Mouse (Mus musculus): ENCODE data around the gene Clmn. TPM values are rescaled to one million over a fixed set of nuclear protein-coding genes. Genes with fewer than 3 reads are reported as not detected.
A peak's percentile ranks its signal among the peaks of the same experiment; 100 is the strongest.
"Not testable (repeated sequence)": the region's sequence is repeated elsewhere in the genome, so short reads cannot be mapped to it uniquely, and the experiment has no call there.

Gene Clmn
- polyA plus RNA-seq, 1 experiment from 2014 or later: 1.5 TPM

- H3K4me2 ChIP-seq: no peak overlapping the region
- H3K9me3 ChIP-seq (ENCODE audit: control insufficient read depth, low read length): no peaks in the 10 kb centered on the region
- H3K27ac ChIP-seq (ENCODE audit: low read depth, low read length): no peak overlapping the region
- DNase-seq (ENCODE audit: low spot score): no peak
- 0 out of 2 replicates have a peak, but pooled peaks cover 2% of the 10 kb centered on the region for H3K4me1 ChIP-seq (replicated peaks; ENCODE audit: control insufficient read depth, insufficient read depth, low read length)
- H3K4me3 ChIP-seq (ENCODE audit: low read depth, low read length): no peak overlapping the region
- WGBS: 79% methylated on average over 17 of the region's 17 CpGs
- no peak for ATAC-seq (replicated peaks; ENCODE audit: low FRiP score)
- H3K36me3 ChIP-seq (ENCODE audit: control insufficient read depth, insufficient read depth, low read length): no peaks in the 10 kb centered on the region
- no peaks in the 10 kb centered on the region for H3K27me3 ChIP-seq (replicated peaks; ENCODE audit: control insufficient read depth, insufficient read depth, low read length)
- no peak overlapping the region for H3K9ac ChIP-seq (ENCODE audit: low read depth, low read length)
Measured at GRCm38 (mm10) chr12:104830666-104831435, 34.0 kb downstream of the Clmn start.

- Histone ChIP-seq H3K27ac (ENCODE audit: low read depth, low read length) (no peak overlapping the region), H3K9me3 (ENCODE audit: control insufficient read depth, low read length) (no peaks in the 10 kb centered on the region), H3K9ac (ENCODE audit: low read depth, low read length) (no peak overlapping the region), H3K27me3 (replicated peaks; ENCODE audit: control insufficient read depth, insufficient read depth, low read length) (no peaks in the 10 kb centered on the region), H3K4me1 (replicated peaks; ENCODE audit: control insufficient read depth, insufficient read depth, low read length) (peaks cover 6% of the 10 kb centered on the region), H3K4me3 (ENCODE audit: low read depth, low read length) (no peak overlapping the region), H3K36me3 (ENCODE audit: control insufficient read depth, insufficient read depth, low read length) (no peaks in the 10 kb centered on the region), H3K4me2 (no peak overlapping the region)
- 77% methylated on average over 7 of the region's 7 CpGs for WGBS
- DNase-seq (ENCODE audit: low spot score) (no peak), ATAC-seq (replicated peaks; ENCODE audit: low FRiP score) (0 out of 2 replicates have a peak, but pooled peaks have one; percentile 12)
Measured at GRCm38 (mm10) chr12:104830283-104830639, 34.6 kb downstream of the Clmn start.

- Histone ChIP-seq H3K9ac (ENCODE audit: low read depth, low read length) (no peak overlapping the region), H3K27ac (ENCODE audit: low read depth, low read length) (no peak overlapping the region), H3K36me3 (ENCODE audit: control insufficient read depth, insufficient read depth, low read length) (no peaks in the 10 kb centered on the region), H3K4me1 (replicated peaks; ENCODE audit: control insufficient read depth, insufficient read depth, low read length) (peaks cover 10% of the 10 kb centered on the region), H3K4me2 (no peak overlapping the region), H3K9me3 (ENCODE audit: control insufficient read depth, low read length) (no peaks in the 10 kb centered on the region), H3K27me3 (replicated peaks; ENCODE audit: control insufficient read depth, insufficient read depth, low read length) (no peaks in the 10 kb centered on the region), H3K4me3 (ENCODE audit: low read depth, low read length) (no peak overlapping the region)
- no peak for DNase-seq (ENCODE audit: low spot score)
- 39% methylated on average over 6 of the region's 6 CpGs for WGBS
- ATAC-seq (replicated peaks; ENCODE audit: low FRiP score): no peak; the same call in 1 of the 2 replicates
Measured at GRCm38 (mm10) chr12:104829596-104830282, 35.1 kb downstream of the Clmn start.

- not testable (repeated sequence) for H3K36me3 ChIP-seq (ENCODE audit: control insufficient read depth, insufficient read depth, low read length); H3K9ac ChIP-seq (ENCODE audit: low read depth, low read length); H3K4me2 ChIP-seq; ATAC-seq (replicated peaks; ENCODE audit: low FRiP score); H3K4me3 ChIP-seq (ENCODE audit: low read depth, low read length); DNase-seq (ENCODE audit: low spot score); H3K9me3 ChIP-seq (ENCODE audit: control insufficient read depth, low read length); H3K27me3 ChIP-seq (replicated peaks; ENCODE audit: control insufficient read depth, insufficient read depth, low read length); H3K27ac ChIP-seq (ENCODE audit: low read depth, low read length)
- WGBS: 87% methylated on average over 4 of the region's 4 CpGs
- H3K4me1 ChIP-seq (replicated peaks; ENCODE audit: control insufficient read depth, insufficient read depth, low read length): peaks cover 15% of the 10 kb centered on the region
Measured at GRCm38 (mm10) chr12:104828986-104829385, 35.9 kb downstream of the Clmn start.

- no peak overlapping the region for H3K9ac ChIP-seq (ENCODE audit: low read depth, low read length)
- peaks cover 18% of the 10 kb centered on the region for H3K4me1 ChIP-seq (replicated peaks; ENCODE audit: control insufficient read depth, insufficient read depth, low read length)
- DNase-seq (ENCODE audit: low spot score) (no peak), ATAC-seq (replicated peaks; ENCODE audit: low FRiP score) (no peak)
- H3K9me3 ChIP-seq (ENCODE audit: control insufficient read depth, low read length): no peaks in the 10 kb centered on the region
- H3K27me3 ChIP-seq (replicated peaks; ENCODE audit: control insufficient read depth, insufficient read depth, low read length): no peaks in the 10 kb centered on the region
- H3K27ac ChIP-seq (ENCODE audit: low read depth, low read length): no peak overlapping the region
- 80% methylated on average over 6 of the region's 6 CpGs for WGBS
- H3K4me2 ChIP-seq: no peak overlapping the region
- H3K36me3 ChIP-seq (ENCODE audit: control insufficient read depth, insufficient read depth, low read length): no peaks in the 10 kb centered on the region
- no peak overlapping the region for H3K4me3 ChIP-seq (ENCODE audit: low read depth, low read length)
Measured at GRCm38 (mm10) chr12:104827721-104828120, 37.2 kb downstream of the Clmn start.

- WGBS: 49% methylated on average over 6 of the region's 6 CpGs
- Histone ChIP-seq H3K36me3 (ENCODE audit: control insufficient read depth, insufficient read depth, low read length) (no peaks in the 10 kb centered on the region), H3K4me1 (replicated peaks; ENCODE audit: control insufficient read depth, insufficient read depth, low read length) (peaks cover 16% of the 10 kb centered on the region), H3K4me2 (peak overlapping the region; percentile 42), H3K9me3 (ENCODE audit: control insufficient read depth, low read length) (no peaks in the 10 kb centered on the region), H3K27me3 (replicated peaks; ENCODE audit: control insufficient read depth, insufficient read depth, low read length) (no peaks in the 10 kb centered on the region), H3K4me3 (ENCODE audit: low read depth, low read length) (no peak overlapping the region), H3K27ac (ENCODE audit: low read depth, low read length) (peak overlapping the region; percentile 87), H3K9ac (ENCODE audit: low read depth, low read length) (peak overlapping the region; percentile 37)
- no peak for DNase-seq (ENCODE audit: low spot score)
- ATAC-seq (replicated peaks; ENCODE audit: low FRiP score): peak; percentile 52
Measured at GRCm38 (mm10) chr12:104824907-104825267, 40.0 kb downstream of the Clmn start.

GRCm38 (mm10) chr12:104824244-104824906, 40.5 kb downstream of the Clmn start:
- H3K4me3 ChIP-seq (ENCODE audit: low read depth, low read length): no peak overlapping the region
- ATAC-seq (replicated peaks; ENCODE audit: low FRiP score) (peak; percentile 98), DNase-seq (ENCODE audit: low spot score) (peak; percentile 46)
- H3K9me3 ChIP-seq (ENCODE audit: control insufficient read depth, low read length): no peaks in the 10 kb centered on the region
- H3K27ac ChIP-seq (ENCODE audit: low read depth, low read length): peak overlapping the region; percentile 87
- no peaks in the 10 kb centered on the region for H3K27me3 ChIP-seq (replicated peaks; ENCODE audit: control insufficient read depth, insufficient read depth, low read length)
- H3K4me1 ChIP-seq (replicated peaks; ENCODE audit: control insufficient read depth, insufficient read depth, low read length): peaks cover 15% of the 10 kb centered on the region
- no peaks in the 10 kb centered on the region for H3K36me3 ChIP-seq (ENCODE audit: control insufficient read depth, insufficient read depth, low read length)
- H3K4me2 ChIP-seq: peak overlapping the region; percentile 42
- 66% methylated on average over 12 of the region's 12 CpGs for WGBS
- H3K9ac ChIP-seq (ENCODE audit: low read depth, low read length): peak overlapping the region; percentile 25

GRCm38 (mm10) chr12:104823722-104824121, 41.2 kb downstream of the Clmn start:
- H3K9me3 ChIP-seq (ENCODE audit: control insufficient read depth, low read length): no peaks in the 10 kb centered on the region
- H3K4me1 ChIP-seq (replicated peaks; ENCODE audit: control insufficient read depth, insufficient read depth, low read length): peaks cover 15% of the 10 kb centered on the region
- H3K4me3 ChIP-seq (ENCODE audit: low read depth, low read length): no peak overlapping the region
- DNase-seq (ENCODE audit: low spot score): no peak
- H3K4me2 ChIP-seq: no peak overlapping the region
- ATAC-seq (replicated peaks; ENCODE audit: low FRiP score): no peak
- H3K27ac ChIP-seq (ENCODE audit: low read depth, low read length): peak overlapping the region; percentile 87
- no peaks in the 10 kb centered on the region for H3K36me3 ChIP-seq (ENCODE audit: control insufficient read depth, insufficient read depth, low read length)
- H3K27me3 ChIP-seq (replicated peaks; ENCODE audit: control insufficient read depth, insufficient read depth, low read length): no peaks in the 10 kb centered on the region
- no peak overlapping the region for H3K9ac ChIP-seq (ENCODE audit: low read depth, low read length)
- WGBS: 93% methylated on average over 7 of the region's 7 CpGs

Data from liver, embryonic 11.5 days (tissue).